Mouse (Mus musculus): ENCODE results near the gene Actr6. TPM values are rescaled to one million over a fixed set of nuclear protein-coding genes. Genes with fewer than 3 reads are reported as not detected.
"Not testable (repeated sequence)": the region's sequence is repeated elsewhere in the genome, so short reads cannot be mapped to it uniquely, and the experiment has no call there.

Actr6 gene
- polyA plus RNA-seq, 1 experiment from 2014 or later, result 45.1 TPM

DNA sequence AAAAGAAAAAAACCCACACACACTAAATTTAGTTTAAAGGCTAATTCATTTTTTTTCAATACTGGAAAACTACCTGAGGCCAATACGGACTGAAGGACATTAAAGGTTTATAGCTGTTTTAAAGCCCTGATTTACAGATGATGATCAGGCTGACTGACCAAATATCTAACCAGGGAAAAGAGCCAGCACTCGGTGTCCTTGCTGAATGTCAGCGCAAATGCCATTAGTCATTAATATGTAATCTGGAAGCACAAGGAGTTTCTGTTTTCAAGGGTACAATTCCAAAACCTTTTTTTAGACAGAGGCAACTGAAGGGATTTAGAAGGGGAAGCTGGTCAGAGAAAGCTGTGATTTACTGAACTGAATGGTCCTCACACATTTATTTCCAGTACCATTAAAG lies 11.3 kb downstream of the Actr6 start:
- H3K36me3 ChIP-seq (ENCODE audit: control insufficient read depth, insufficient read depth, low read length), result peaks cover 3% of the 10 kb centered on the region; the same call in 1 of the 2 replicates
- no peak for ATAC-seq (ENCODE audit: low FRiP score)
- WGBS, result 96% methylated on average over 3 of the region's 3 CpGs

DNA sequence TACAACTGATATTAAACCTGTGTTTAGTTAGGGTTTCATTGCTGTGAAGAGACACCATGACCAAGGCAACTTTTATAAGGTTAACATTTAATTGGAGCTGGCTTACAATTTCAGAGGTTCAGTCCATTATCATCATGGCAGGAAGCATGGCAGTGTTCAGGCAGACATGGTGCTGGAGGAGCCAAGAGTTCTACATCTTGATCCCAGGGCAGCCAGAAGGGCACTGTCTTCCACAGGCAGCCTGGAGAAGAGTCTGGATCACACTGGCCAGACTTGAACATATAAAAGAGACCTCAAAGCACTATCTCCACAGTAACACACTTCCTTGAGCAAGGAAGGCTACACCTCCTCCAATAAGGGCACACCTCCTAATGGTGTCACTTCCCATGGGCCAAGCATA lies 11.8 kb downstream of the Actr6 start:
- Histone ChIP-seq H3K27me3 (ENCODE audit: control insufficient read depth, insufficient read depth, low read length) (no peaks in the 10 kb centered on the region), H3K4me1 (replicated peaks; ENCODE audit: control insufficient read depth, insufficient read depth, low read length) (no peaks in the 10 kb centered on the region), H3K4me2 (replicated peaks; ENCODE audit: low read depth, low read length) (no peak overlapping the region), H3K4me3 (ENCODE audit: low read depth, low read length) (no peak overlapping the region), H3K36me3 (ENCODE audit: control insufficient read depth, insufficient read depth, low read length) (peaks cover 3% of the 10 kb centered on the region; the same call in 1 of the 2 replicates), H3K9ac (ENCODE audit: low read depth, low read length) (no peak overlapping the region), H3K9me3 (ENCODE audit: control insufficient read depth, low read length) (no peaks in the 10 kb centered on the region), H3K27ac (ENCODE audit: low read depth, low read length) (no peak overlapping the region)
- ATAC-seq (ENCODE audit: low FRiP score) (no peak), DNase-seq (ENCODE audit: low spot score) (no peak)

More for the DNA sequence above, 11.3 kb downstream of the Actr6 start:
- no peak overlapping the region for H3K4me3 ChIP-seq (ENCODE audit: low read depth, low read length)
- DNase-seq (ENCODE audit: low spot score), result no peak
- no peak overlapping the region for H3K9ac ChIP-seq (ENCODE audit: low read depth, low read length)
- no peaks in the 10 kb centered on the region for H3K9me3 ChIP-seq (ENCODE audit: control insufficient read depth, low read length)
- no peak overlapping the region for H3K27ac ChIP-seq (ENCODE audit: low read depth, low read length)
- H3K4me1 ChIP-seq (replicated peaks; ENCODE audit: control insufficient read depth, insufficient read depth, low read length), result no peaks in the 10 kb centered on the region
- no peak overlapping the region for H3K4me2 ChIP-seq (replicated peaks; ENCODE audit: low read depth, low read length)
- H3K27me3 ChIP-seq (ENCODE audit: control insufficient read depth, insufficient read depth, low read length), result no peaks in the 10 kb centered on the region

DNA sequence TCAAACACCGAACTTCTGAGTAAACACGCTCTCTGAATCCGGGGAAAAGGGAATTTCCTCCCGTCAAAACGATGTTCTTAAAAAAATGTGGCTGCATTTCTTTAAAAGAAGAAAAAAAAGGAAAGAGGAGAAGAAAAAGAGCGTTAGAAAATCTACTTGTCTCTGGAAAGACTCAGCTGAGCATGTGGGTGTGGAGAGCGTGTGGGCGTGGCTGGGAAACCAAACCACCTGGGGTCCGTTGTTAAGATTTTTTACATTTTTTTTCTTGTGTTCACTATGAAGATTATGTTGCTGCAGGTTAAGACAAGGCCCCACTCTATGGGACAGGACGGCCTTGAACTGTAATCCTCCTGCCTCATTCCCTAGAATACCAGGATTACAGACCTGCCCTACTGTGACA lies 17.2 kb downstream of the Actr6 start:
- DNase-seq (ENCODE audit: low spot score) (no peak), ATAC-seq (ENCODE audit: low FRiP score) (no peak)
- Histone ChIP-seq H3K27me3 (ENCODE audit: control insufficient read depth, insufficient read depth, low read length) (no peaks in the 10 kb centered on the region), H3K4me2 (replicated peaks; ENCODE audit: low read depth, low read length) (no peak overlapping the region), H3K4me1 (replicated peaks; ENCODE audit: control insufficient read depth, insufficient read depth, low read length) (no peaks in the 10 kb centered on the region), H3K36me3 (ENCODE audit: control insufficient read depth, insufficient read depth, low read length) (peaks cover 2% of the 10 kb centered on the region; the same call in 1 of the 2 replicates), H3K27ac (ENCODE audit: low read depth, low read length) (no peak overlapping the region), H3K9me3 (ENCODE audit: control insufficient read depth, low read length) (no peaks in the 10 kb centered on the region), H3K4me3 (ENCODE audit: low read depth, low read length) (no peak overlapping the region), H3K9ac (ENCODE audit: low read depth, low read length) (no peak overlapping the region)
- 93% methylated on average over 10 of the region's 10 CpGs for WGBS

DNA sequence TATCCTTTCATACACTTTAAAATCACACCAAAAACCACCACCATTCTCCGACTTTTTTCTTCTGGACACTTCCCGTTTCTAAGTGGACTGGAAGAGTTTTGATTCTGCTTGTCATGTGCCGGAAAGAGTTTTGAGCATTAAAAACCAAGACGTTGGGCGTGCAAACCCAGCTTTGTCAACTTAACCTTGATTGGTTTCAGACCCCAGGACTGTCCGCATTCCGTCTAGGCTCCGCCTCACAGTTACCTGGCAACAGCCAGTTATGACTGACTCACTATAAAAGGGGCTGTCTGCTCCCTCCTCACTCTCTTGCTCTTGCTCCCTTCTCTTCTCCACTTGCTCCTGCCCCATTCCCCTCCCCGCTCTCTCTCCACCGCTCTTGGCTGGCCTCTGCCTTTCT lies 23.4 kb downstream of the Actr6 start:
- Histone ChIP-seq H3K4me1 (replicated peaks; ENCODE audit: control insufficient read depth, insufficient read depth, low read length) (no peaks in the 10 kb centered on the region), H3K36me3 (ENCODE audit: control insufficient read depth, insufficient read depth, low read length) (no peaks in the 10 kb centered on the region), H3K4me3 (ENCODE audit: low read depth, low read length) (no peak overlapping the region), H3K9me3 (ENCODE audit: control insufficient read depth, low read length) (no peaks in the 10 kb centered on the region), H3K27me3 (ENCODE audit: control insufficient read depth, insufficient read depth, low read length) (no peaks in the 10 kb centered on the region), H3K9ac (ENCODE audit: low read depth, low read length) (no peak overlapping the region), H3K4me2 (replicated peaks; ENCODE audit: low read depth, low read length) (no peak overlapping the region), H3K27ac (ENCODE audit: low read depth, low read length) (no peak overlapping the region)
- DNase-seq (ENCODE audit: low spot score) (peak; percentile 19), ATAC-seq (ENCODE audit: low FRiP score) (peak; percentile 56; the same call in 1 of the 2 replicates)
- WGBS, result 31% methylated on average over 10 of the region's 10 CpGs

DNA sequence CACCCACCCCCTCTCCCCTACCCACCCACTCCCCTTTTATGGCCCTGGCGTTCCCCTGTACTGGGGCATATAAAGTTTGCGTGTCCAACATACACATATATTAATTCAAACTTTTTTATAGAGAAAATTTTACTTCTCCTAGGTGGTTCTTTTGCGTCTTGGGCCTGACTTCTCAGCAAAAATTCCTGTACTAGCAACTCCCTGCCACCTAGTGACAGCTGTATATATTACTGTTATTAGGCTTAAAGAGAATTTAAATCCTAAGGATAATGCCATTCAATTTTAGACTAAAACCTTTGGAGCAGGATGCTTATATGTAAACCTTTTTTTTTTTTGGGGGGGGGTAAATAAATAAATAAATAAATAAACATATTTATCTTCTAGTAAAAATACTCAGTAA lies 24.7 kb downstream of the Actr6 start:
- no peak overlapping the region for H3K27ac ChIP-seq (ENCODE audit: low read depth, low read length)
- H3K9me3 ChIP-seq (ENCODE audit: control insufficient read depth, low read length), result no peaks in the 10 kb centered on the region
- no peak for ATAC-seq (ENCODE audit: low FRiP score)
- H3K4me3 ChIP-seq (ENCODE audit: low read depth, low read length), result no peak overlapping the region
- no peak overlapping the region for H3K4me2 ChIP-seq (replicated peaks; ENCODE audit: low read depth, low read length)
- no peak for DNase-seq (ENCODE audit: low spot score)
- H3K4me1 ChIP-seq (replicated peaks; ENCODE audit: control insufficient read depth, insufficient read depth, low read length), result no peaks in the 10 kb centered on the region
- no peaks in the 10 kb centered on the region for H3K36me3 ChIP-seq (ENCODE audit: control insufficient read depth, insufficient read depth, low read length)
- WGBS, result 82% methylated on average over 3 of the region's 3 CpGs
- no peaks in the 10 kb centered on the region for H3K27me3 ChIP-seq (ENCODE audit: control insufficient read depth, insufficient read depth, low read length)
- H3K9ac ChIP-seq (ENCODE audit: low read depth, low read length), result no peak overlapping the region

DNA sequence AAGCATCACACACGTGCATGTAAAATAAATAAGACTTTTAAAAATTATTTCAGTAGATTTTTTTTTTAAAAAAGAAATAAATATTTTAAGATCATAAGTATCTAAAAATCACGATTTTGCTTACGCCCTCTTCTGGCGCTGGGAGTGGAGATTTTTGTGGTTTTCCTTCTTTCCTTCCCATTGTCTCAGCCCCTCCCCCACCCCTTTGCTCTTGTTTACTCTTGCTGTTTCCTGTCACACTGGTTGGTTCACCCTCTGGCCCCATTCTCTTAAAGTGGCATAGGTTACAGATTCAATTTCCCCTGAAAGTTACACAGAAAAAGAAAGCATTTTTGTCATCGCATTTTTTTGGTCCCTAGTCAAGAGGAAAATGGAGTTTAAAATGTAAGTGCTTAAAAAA lies 29.1 kb downstream of the Actr6 start:
- Histone ChIP-seq H3K27ac (ENCODE audit: low read depth, low read length) (no peak overlapping the region), H3K9me3 (ENCODE audit: control insufficient read depth, low read length) (no peaks in the 10 kb centered on the region), H3K9ac (ENCODE audit: low read depth, low read length) (no peak overlapping the region), H3K4me1 (replicated peaks; ENCODE audit: control insufficient read depth, insufficient read depth, low read length) (no peaks in the 10 kb centered on the region), H3K36me3 (ENCODE audit: control insufficient read depth, insufficient read depth, low read length) (no peaks in the 10 kb centered on the region), H3K4me3 (ENCODE audit: low read depth, low read length) (no peak overlapping the region), H3K4me2 (replicated peaks; ENCODE audit: low read depth, low read length) (no peak overlapping the region), H3K27me3 (ENCODE audit: control insufficient read depth, insufficient read depth, low read length) (no peaks in the 10 kb centered on the region)
- DNase-seq (ENCODE audit: low spot score) (no peak), ATAC-seq (ENCODE audit: low FRiP score) (no peak)
- 57% methylated on average over 5 of the region's 5 CpGs for WGBS

DNA sequence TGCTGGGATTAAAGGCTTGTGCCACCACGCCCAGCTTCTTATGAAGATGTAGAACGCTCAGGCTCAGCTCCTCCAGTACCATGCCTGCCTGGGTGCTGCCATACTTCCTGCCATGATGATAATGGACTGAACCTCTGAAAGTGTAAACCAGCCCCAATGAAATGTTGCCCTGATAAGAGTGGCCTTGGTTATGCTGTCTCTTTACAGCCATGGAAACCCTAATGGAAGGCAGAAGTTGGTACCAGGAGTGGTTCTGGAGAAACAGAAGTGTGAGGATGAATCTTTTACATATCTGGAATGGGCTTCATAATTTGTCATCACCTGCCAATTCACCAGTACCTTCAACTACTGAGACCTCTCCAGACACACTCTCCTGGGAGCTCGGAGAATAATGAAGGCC lies 34.1 kb downstream of the Actr6 start:
- Histone ChIP-seq H3K9ac (ENCODE audit: low read depth, low read length) (no peak overlapping the region), H3K9me3 (ENCODE audit: control insufficient read depth, low read length) (no peaks in the 10 kb centered on the region), H3K27ac (ENCODE audit: low read depth, low read length) (no peak overlapping the region), H3K4me1 (replicated peaks; ENCODE audit: control insufficient read depth, insufficient read depth, low read length) (no peaks in the 10 kb centered on the region), H3K27me3 (ENCODE audit: control insufficient read depth, insufficient read depth, low read length) (no peaks in the 10 kb centered on the region), H3K4me2 (replicated peaks; ENCODE audit: low read depth, low read length) (no peak overlapping the region), H3K4me3 (ENCODE audit: low read depth, low read length) (no peak overlapping the region), H3K36me3 (ENCODE audit: control insufficient read depth, insufficient read depth, low read length) (no peaks in the 10 kb centered on the region)
- 94% methylated on average over 3 of the region's 3 CpGs for WGBS
- DNase-seq (ENCODE audit: low spot score), result no peak
- ATAC-seq (ENCODE audit: low FRiP score), result no peak

DNA sequence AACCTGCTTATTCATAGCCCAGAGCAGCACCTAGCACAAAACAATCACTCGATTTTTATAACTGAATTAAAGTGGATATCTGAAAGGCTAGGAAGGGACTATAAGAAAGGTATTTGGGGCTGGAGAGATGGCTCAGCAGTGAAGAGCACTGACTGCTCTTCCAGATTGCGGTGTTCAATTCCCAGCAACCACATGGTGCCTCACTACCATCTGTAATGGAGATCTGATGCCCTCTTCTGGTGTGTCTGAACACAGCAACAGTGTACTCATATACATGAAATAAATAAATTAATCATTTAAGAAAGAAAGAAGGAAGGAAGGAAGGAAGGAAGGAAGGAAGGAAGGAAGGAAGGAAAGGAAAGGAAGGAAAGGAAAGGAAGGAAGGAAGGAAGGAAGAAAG lies 35.8 kb downstream of the Actr6 start:
- H3K27ac ChIP-seq (ENCODE audit: low read depth, low read length); H3K9me3 ChIP-seq (ENCODE audit: control insufficient read depth, low read length); H3K4me3 ChIP-seq (ENCODE audit: low read depth, low read length); H3K36me3 ChIP-seq (ENCODE audit: control insufficient read depth, insufficient read depth, low read length); H3K4me1 ChIP-seq (replicated peaks; ENCODE audit: control insufficient read depth, insufficient read depth, low read length); ATAC-seq (ENCODE audit: low FRiP score); H3K9ac ChIP-seq (ENCODE audit: low read depth, low read length); H3K4me2 ChIP-seq (replicated peaks; ENCODE audit: low read depth, low read length); DNase-seq (ENCODE audit: low spot score); H3K27me3 ChIP-seq (ENCODE audit: control insufficient read depth, insufficient read depth, low read length): not testable (repeated sequence)
- 68% methylated on average over 2 of the region's 2 CpGs for WGBS

DNA sequence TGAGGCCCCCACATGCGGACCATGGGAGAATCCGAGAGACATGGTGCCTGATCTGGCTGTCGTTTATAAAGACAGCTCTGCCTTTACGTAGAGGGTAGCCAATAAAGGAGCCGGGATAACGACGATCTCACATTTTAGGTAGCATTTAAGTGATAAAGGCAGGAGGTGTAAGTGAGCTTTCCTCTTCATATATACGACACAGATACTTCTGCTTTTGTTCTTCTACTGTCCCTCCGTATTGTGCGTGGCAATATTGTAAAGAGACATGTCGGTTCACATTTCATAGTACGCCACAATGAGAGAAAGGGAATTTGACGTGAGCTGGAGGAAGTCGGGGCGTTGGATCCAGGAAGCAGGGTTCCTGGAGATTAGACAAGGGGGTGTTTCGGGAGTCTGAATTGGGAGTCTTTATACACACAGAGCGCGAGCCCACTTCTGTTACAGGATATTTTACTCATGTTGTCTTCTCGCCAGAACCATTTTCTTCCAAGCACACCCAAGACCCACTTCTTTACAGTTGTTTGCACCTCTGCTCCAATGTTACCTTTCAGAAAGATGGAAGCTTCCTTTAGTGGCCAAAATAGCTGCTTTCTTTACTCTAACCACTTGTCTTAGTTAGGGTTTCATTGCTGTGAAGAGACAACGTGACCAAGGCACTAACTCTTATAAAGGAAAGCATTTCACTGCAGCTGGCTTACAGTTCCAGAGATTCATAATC lies 36.7 kb downstream of the Actr6 start:
- Histone ChIP-seq H3K9ac (ENCODE audit: low read depth, low read length) (no peak overlapping the region), H3K9me3 (ENCODE audit: control insufficient read depth, low read length) (no peaks in the 10 kb centered on the region), H3K27me3 (ENCODE audit: control insufficient read depth, insufficient read depth, low read length) (no peaks in the 10 kb centered on the region), H3K4me3 (ENCODE audit: low read depth, low read length) (no peak overlapping the region), H3K4me2 (replicated peaks; ENCODE audit: low read depth, low read length) (no peak overlapping the region), H3K27ac (ENCODE audit: low read depth, low read length) (no peak overlapping the region), H3K4me1 (replicated peaks; ENCODE audit: control insufficient read depth, insufficient read depth, low read length) (no peaks in the 10 kb centered on the region), H3K36me3 (ENCODE audit: control insufficient read depth, insufficient read depth, low read length) (no peaks in the 10 kb centered on the region)
- WGBS, result 85% methylated on average over 20 of the region's 20 CpGs
- DNase-seq (ENCODE audit: low spot score) (no peak), ATAC-seq (ENCODE audit: low FRiP score) (no peak)
